Mouse (Mus musculus): Measurements from ENCODE around the gene Zwilch. TPM values are rescaled to one million over a fixed set of nuclear protein-coding genes. Genes with fewer than 3 reads are reported as not detected.
A peak's percentile ranks its signal among the peaks of the same experiment; 100 is the strongest.
"Not testable (repeated sequence)": the region's sequence is repeated elsewhere in the genome, so short reads cannot be mapped to it uniquely, and the experiment has no call there.

Zwilch gene
- polyA plus RNA-seq, 1 experiment: 0.77 TPM

- Histone ChIP-seq H3K4me3 (ENCODE audit: insufficient read depth, low read depth, low read length) (no peak overlapping the region), H3K36me3 (ENCODE audit: control insufficient read depth, insufficient read depth, low read length) (no peaks in the 10 kb centered on the region), H3K27ac (ENCODE audit: insufficient read depth, low read depth, low read length) (no peak overlapping the region), H3K27me3 (replicated peaks; ENCODE audit: control insufficient read depth, insufficient read depth, low read length) (no peaks in the 10 kb centered on the region), H3K4me1 (ENCODE audit: control insufficient read depth, insufficient read depth, low read length) (no peaks in the 10 kb centered on the region)
- DNase-seq: no peak
- 96% methylated on average over 5 of the region's 5 CpGs for WGBS
- TF ChIP-seq POLR2A (IDR thresholded peaks at IDR 0.05; ENCODE audit: low read depth, low read length): no peak
- TF ChIP-seq CTCF (conservative IDR thresholded peaks at IDR 0.05; ENCODE audit: insufficient read depth, insufficient read length, low read depth, low read length): no peak
Observed at GRCm38 (mm10) chr9:64160471-64160870, 12.4 kb downstream of the Zwilch start.

GRCm38 (mm10) chr9:64156641-64157040 is 16.3 kb downstream of the Zwilch start:
- no peak for DNase-seq
- H3K27ac ChIP-seq (ENCODE audit: insufficient read depth, low read depth, low read length): no peak overlapping the region
- no peaks in the 10 kb centered on the region for H3K27me3 ChIP-seq (replicated peaks; ENCODE audit: control insufficient read depth, insufficient read depth, low read length)
- H3K36me3 ChIP-seq (ENCODE audit: control insufficient read depth, insufficient read depth, low read length): no peaks in the 10 kb centered on the region
- TF ChIP-seq POLR2A (IDR thresholded peaks at IDR 0.05; ENCODE audit: low read depth, low read length) (no peak), CTCF (conservative IDR thresholded peaks at IDR 0.05; ENCODE audit: insufficient read depth, insufficient read length, low read depth, low read length) (no peak)
- H3K4me3 ChIP-seq (ENCODE audit: insufficient read depth, low read depth, low read length): no peak overlapping the region
- no peaks in the 10 kb centered on the region for H3K4me1 ChIP-seq (ENCODE audit: control insufficient read depth, insufficient read depth, low read length)
- 90% methylated on average over 1 of the region's 1 CpGs for WGBS

GRCm38 (mm10) chr9:64139879-64140278 is 33.0 kb downstream of the Zwilch start:
- Histone ChIP-seq H3K4me1 (ENCODE audit: control insufficient read depth, insufficient read depth, low read length) (no peaks in the 10 kb centered on the region), H3K36me3 (ENCODE audit: control insufficient read depth, insufficient read depth, low read length) (no peaks in the 10 kb centered on the region), H3K27ac (ENCODE audit: insufficient read depth, low read depth, low read length) (no peak overlapping the region), H3K27me3 (replicated peaks; ENCODE audit: control insufficient read depth, insufficient read depth, low read length) (no peaks in the 10 kb centered on the region), H3K4me3 (ENCODE audit: insufficient read depth, low read depth, low read length) (no peak overlapping the region)
- WGBS: 94% methylated on average over 9 of the region's 9 CpGs
- DNase-seq: no peak
- TF ChIP-seq POLR2A (IDR thresholded peaks at IDR 0.05; ENCODE audit: low read depth, low read length) (no peak), CTCF (conservative IDR thresholded peaks at IDR 0.05; ENCODE audit: insufficient read depth, insufficient read length, low read depth, low read length) (no peak)

GRCm38 (mm10) chr9:64138896-64139295 is 34.0 kb downstream of the Zwilch start:
- H3K27me3 ChIP-seq (replicated peaks; ENCODE audit: control insufficient read depth, insufficient read depth, low read length); H3K36me3 ChIP-seq (ENCODE audit: control insufficient read depth, insufficient read depth, low read length); H3K27ac ChIP-seq (ENCODE audit: insufficient read depth, low read depth, low read length); H3K4me1 ChIP-seq (ENCODE audit: control insufficient read depth, insufficient read depth, low read length); H3K4me3 ChIP-seq (ENCODE audit: insufficient read depth, low read depth, low read length): not testable (repeated sequence)
- 3% methylated on average over 6 of the region's 6 CpGs for WGBS
- DNase-seq: peak; percentile 55
- TF ChIP-seq CTCF (conservative IDR thresholded peaks at IDR 0.05; ENCODE audit: insufficient read depth, insufficient read length, low read depth, low read length): peak; percentile 54

- Histone ChIP-seq H3K36me3 (ENCODE audit: control insufficient read depth, insufficient read depth, low read length) (no peaks in the 10 kb centered on the region), H3K27ac (ENCODE audit: insufficient read depth, low read depth, low read length) (no peak overlapping the region), H3K27me3 (replicated peaks; ENCODE audit: control insufficient read depth, insufficient read depth, low read length) (no peaks in the 10 kb centered on the region), H3K4me1 (ENCODE audit: control insufficient read depth, insufficient read depth, low read length) (no peaks in the 10 kb centered on the region), H3K4me3 (ENCODE audit: insufficient read depth, low read depth, low read length) (no peak overlapping the region)
- no peak for TF ChIP-seq CTCF (conservative IDR thresholded peaks at IDR 0.05; ENCODE audit: insufficient read depth, insufficient read length, low read depth, low read length)
- TF ChIP-seq POLR2A (IDR thresholded peaks at IDR 0.05; ENCODE audit: low read depth, low read length): no peak
- no peak for DNase-seq
- WGBS: 83% methylated on average over 6 of the region's 6 CpGs
Observed at GRCm38 (mm10) chr9:64131623-64132022, 41.3 kb downstream of the Zwilch start.

- no peak overlapping the region for H3K4me3 ChIP-seq (ENCODE audit: insufficient read depth, low read depth, low read length)
- no peaks in the 10 kb centered on the region; the same call in 1 of the 2 replicates for H3K4me1 ChIP-seq (ENCODE audit: control insufficient read depth, insufficient read depth, low read length)
- no peak for DNase-seq
- H3K27me3 ChIP-seq (replicated peaks; ENCODE audit: control insufficient read depth, insufficient read depth, low read length): no peaks in the 10 kb centered on the region
- WGBS: 44% methylated on average over 12 of the region's 12 CpGs
- TF ChIP-seq CTCF (conservative IDR thresholded peaks at IDR 0.05; ENCODE audit: insufficient read depth, insufficient read length, low read depth, low read length) (no peak), POLR2A (IDR thresholded peaks at IDR 0.05; ENCODE audit: low read depth, low read length) (no peak)
- H3K36me3 ChIP-seq (ENCODE audit: control insufficient read depth, insufficient read depth, low read length): no peaks in the 10 kb centered on the region
- H3K27ac ChIP-seq (ENCODE audit: insufficient read depth, low read depth, low read length): no peak overlapping the region
Observed at GRCm38 (mm10) chr9:64126121-64126520, 46.8 kb downstream of the Zwilch start.

- Histone ChIP-seq H3K27me3 (replicated peaks; ENCODE audit: control insufficient read depth, insufficient read depth, low read length) (no peaks in the 10 kb centered on the region), H3K27ac (ENCODE audit: insufficient read depth, low read depth, low read length) (no peak overlapping the region), H3K4me3 (ENCODE audit: insufficient read depth, low read depth, low read length) (no peak overlapping the region), H3K4me1 (ENCODE audit: control insufficient read depth, insufficient read depth, low read length) (no peaks in the 10 kb centered on the region; the same call in 1 of the 2 replicates), H3K36me3 (ENCODE audit: control insufficient read depth, insufficient read depth, low read length) (no peaks in the 10 kb centered on the region)
- no peak for DNase-seq
- TF ChIP-seq CTCF (conservative IDR thresholded peaks at IDR 0.05; ENCODE audit: insufficient read depth, insufficient read length, low read depth, low read length): no peak
- no peak for TF ChIP-seq POLR2A (IDR thresholded peaks at IDR 0.05; ENCODE audit: low read depth, low read length)
- WGBS: 64% methylated on average over 3 of the region's 3 CpGs
Observed at GRCm38 (mm10) chr9:64125307-64125706, 47.6 kb downstream of the Zwilch start.

GRCm38 (mm10) chr9:64124846-64125245 is 48.1 kb downstream of the Zwilch start:
- H3K4me1 ChIP-seq (ENCODE audit: control insufficient read depth, insufficient read depth, low read length); H3K4me3 ChIP-seq (ENCODE audit: insufficient read depth, low read depth, low read length); DNase-seq; H3K27me3 ChIP-seq (replicated peaks; ENCODE audit: control insufficient read depth, insufficient read depth, low read length); H3K36me3 ChIP-seq (ENCODE audit: control insufficient read depth, insufficient read depth, low read length): not testable (repeated sequence)
- 76% methylated on average over 2 of the region's 3 CpGs for WGBS
- peak overlapping the region; percentile 71 for H3K27ac ChIP-seq (ENCODE audit: insufficient read depth, low read depth, low read length)
